Mouse (Mus musculus): ENCODE results near the gene Rspry1.

- TF ChIP-seq CTCF (IDR thresholded peaks at IDR 0.05; ENCODE audit: low read depth) (no peak), EP300 (optimal IDR thresholded peaks at IDR 0.05) (no peak)
Observed at GRCm38 (mm10) chr8:94684287-94684686, 82.5 kb downstream of the Rspry1 start.

Data from stomach, postnatal 0 days (tissue).